Mouse (Mus musculus): ENCODE measurements around the gene Gm10647. TPM values are rescaled to one million over a fixed set of nuclear protein-coding genes. Genes with fewer than 3 reads are reported as not detected.
"Not testable (repeated sequence)": the region's sequence is repeated elsewhere in the genome, so short reads cannot be mapped to it uniquely, and the experiment has no call there.

The Gm10647 gene
- polyA plus RNA-seq (2012; ENCODE audit: insufficient read depth, insufficient read length, low replicate concordance, missing spikeins), result not detected in 2 replicates

GRCm38 (mm10) chr9:66796739-66797138 lies at the start of gene Gm10647:
TSS of gene Gm10647 (plus strand) at chr9:66797039.
- Histone ChIP-seq H3K4me3 (ENCODE audit: insufficient read depth, low read depth, low read length) (peak within 1 kb of the TSS; percentile 74), H3K27ac (ENCODE audit: insufficient read depth, low read depth, low read length) (no peak within 1 kb of the TSS), H3K4me1 (ENCODE audit: control insufficient read depth, insufficient read depth, low read length) (no peaks in the 10 kb centered on the region)
- TF ChIP-seq CTCF (IDR thresholded peaks at IDR 0.05; ENCODE audit: insufficient read depth, low read depth, low read length) (no peak), POLR2A (IDR thresholded peaks at IDR 0.05; ENCODE audit: insufficient read depth, low read depth, low read length) (no peak)
- WGBS, result 74% methylated on average over 5 of the region's 5 CpGs

GRCm38 (mm10) chr9:66748390-66748789 lies 48.4 kb upstream of the Gm10647 start:
- Histone ChIP-seq H3K27ac (ENCODE audit: insufficient read depth, low read depth, low read length) (peak overlapping the region; percentile 100), H3K4me1 (ENCODE audit: control insufficient read depth, insufficient read depth, low read length) (peaks cover 42% of the 10 kb centered on the region), H3K4me3 (ENCODE audit: insufficient read depth, low read depth, low read length) (0 out of 2 replicates have a peak overlapping the region, but pooled peaks have one; percentile 14)
- no peak for TF ChIP-seq POLR2A (IDR thresholded peaks at IDR 0.05; ENCODE audit: insufficient read depth, low read depth, low read length)
- no peak for TF ChIP-seq CTCF (IDR thresholded peaks at IDR 0.05; ENCODE audit: insufficient read depth, low read depth, low read length)
- WGBS, result 23% methylated on average over 15 of the region's 15 CpGs

GRCm38 (mm10) chr9:66752849-66753248 lies 44.0 kb upstream of the Gm10647 start:
- peaks cover 27% of the 10 kb centered on the region for H3K4me1 ChIP-seq (ENCODE audit: control insufficient read depth, insufficient read depth, low read length)
- H3K4me3 ChIP-seq (ENCODE audit: insufficient read depth, low read depth, low read length), result no peak overlapping the region
- H3K27ac ChIP-seq (ENCODE audit: insufficient read depth, low read depth, low read length), result peak overlapping the region; percentile 47
- no peak for TF ChIP-seq POLR2A (IDR thresholded peaks at IDR 0.05; ENCODE audit: insufficient read depth, low read depth, low read length)
- no peak for TF ChIP-seq CTCF (IDR thresholded peaks at IDR 0.05; ENCODE audit: insufficient read depth, low read depth, low read length)
- 26% methylated on average over 6 of the region's 6 CpGs for WGBS

DNA sequence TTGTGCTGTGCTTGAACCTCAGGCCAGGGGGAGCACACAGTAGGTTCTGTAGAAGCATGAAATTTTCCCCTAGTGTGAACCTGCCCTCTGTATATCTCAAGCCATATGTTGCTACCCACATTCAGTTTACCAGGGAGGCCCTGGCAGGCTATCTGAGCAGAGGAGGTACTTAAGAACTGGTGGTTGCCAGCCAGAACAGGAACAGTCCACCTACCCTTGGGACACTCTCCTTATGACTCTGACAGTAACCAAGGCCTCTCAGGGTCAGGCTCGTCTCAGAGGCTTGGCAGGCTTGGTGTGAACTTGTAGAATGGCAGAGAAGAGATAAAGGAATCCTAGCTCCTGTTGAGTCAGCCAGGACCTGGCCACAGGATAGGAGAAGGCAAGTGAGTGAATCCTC lies 35.8 kb upstream of the Gm10647 start:
- TF ChIP-seq POLR2A (IDR thresholded peaks at IDR 0.05; ENCODE audit: insufficient read depth, low read depth, low read length) (no peak), CTCF (IDR thresholded peaks at IDR 0.05; ENCODE audit: insufficient read depth, low read depth, low read length) (no peak)
- Histone ChIP-seq H3K27ac (ENCODE audit: insufficient read depth, low read depth, low read length) (no peak overlapping the region), H3K4me1 (ENCODE audit: control insufficient read depth, insufficient read depth, low read length) (no peaks in the 10 kb centered on the region), H3K4me3 (ENCODE audit: insufficient read depth, low read depth, low read length) (no peak overlapping the region)
- WGBS, result 86% methylated on average over 1 of the region's 1 CpGs

DNA sequence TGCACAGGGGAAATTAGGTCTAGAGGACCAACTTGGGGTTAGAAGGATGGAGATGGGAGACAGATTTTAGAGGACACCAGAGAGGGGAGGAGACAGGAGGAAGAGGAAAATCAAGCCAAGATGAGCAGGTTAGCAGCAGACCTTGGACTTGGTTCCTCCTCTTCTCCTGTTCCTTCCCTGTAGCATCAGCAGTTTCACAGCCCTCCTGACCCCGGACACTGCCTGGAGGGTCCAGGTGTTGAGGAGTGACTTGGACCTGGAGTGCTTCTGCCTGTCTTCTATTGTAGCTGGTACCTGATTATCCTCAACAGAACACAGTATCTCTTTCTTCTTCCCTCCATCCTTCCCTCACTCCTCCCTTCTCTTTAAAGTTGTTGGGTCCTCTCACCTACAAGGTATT lies 28.1 kb upstream of the Gm10647 start:
- 81% methylated on average over 1 of the region's 1 CpGs for WGBS
- no peak for TF ChIP-seq POLR2A (IDR thresholded peaks at IDR 0.05; ENCODE audit: insufficient read depth, low read depth, low read length)
- no peak for TF ChIP-seq CTCF (IDR thresholded peaks at IDR 0.05; ENCODE audit: insufficient read depth, low read depth, low read length)
- H3K4me3 ChIP-seq (ENCODE audit: insufficient read depth, low read depth, low read length), result no peak overlapping the region
- no peak overlapping the region for H3K27ac ChIP-seq (ENCODE audit: insufficient read depth, low read depth, low read length)
- no peaks in the 10 kb centered on the region for H3K4me1 ChIP-seq (ENCODE audit: control insufficient read depth, insufficient read depth, low read length)

DNA sequence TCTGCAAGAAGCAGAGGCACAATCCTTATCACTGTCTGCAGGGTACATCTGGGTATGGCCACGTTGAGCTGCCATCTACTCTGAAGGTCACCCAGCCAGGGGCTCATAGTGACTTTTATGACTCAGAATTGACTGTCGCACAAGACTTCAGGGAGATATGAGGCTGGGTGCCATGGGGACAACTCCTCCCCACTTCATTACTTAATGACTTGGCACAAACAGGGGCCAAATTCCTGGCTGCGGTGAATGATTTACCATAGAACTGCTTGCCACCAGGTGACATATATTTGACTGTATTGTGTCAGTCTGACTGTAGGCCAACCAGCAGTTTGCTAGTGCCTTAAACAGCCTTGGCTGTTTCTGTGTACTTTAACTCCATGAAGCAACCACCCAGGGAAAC lies 27.6 kb upstream of the Gm10647 start:
- TF ChIP-seq CTCF (IDR thresholded peaks at IDR 0.05; ENCODE audit: insufficient read depth, low read depth, low read length), result no peak
- no peak for TF ChIP-seq POLR2A (IDR thresholded peaks at IDR 0.05; ENCODE audit: insufficient read depth, low read depth, low read length)
- H3K4me1 ChIP-seq (ENCODE audit: control insufficient read depth, insufficient read depth, low read length), result no peaks in the 10 kb centered on the region
- no peak overlapping the region for H3K4me3 ChIP-seq (ENCODE audit: insufficient read depth, low read depth, low read length)
- H3K27ac ChIP-seq (ENCODE audit: insufficient read depth, low read depth, low read length), result no peak overlapping the region
- 71% methylated on average over 3 of the region's 3 CpGs for WGBS

DNA sequence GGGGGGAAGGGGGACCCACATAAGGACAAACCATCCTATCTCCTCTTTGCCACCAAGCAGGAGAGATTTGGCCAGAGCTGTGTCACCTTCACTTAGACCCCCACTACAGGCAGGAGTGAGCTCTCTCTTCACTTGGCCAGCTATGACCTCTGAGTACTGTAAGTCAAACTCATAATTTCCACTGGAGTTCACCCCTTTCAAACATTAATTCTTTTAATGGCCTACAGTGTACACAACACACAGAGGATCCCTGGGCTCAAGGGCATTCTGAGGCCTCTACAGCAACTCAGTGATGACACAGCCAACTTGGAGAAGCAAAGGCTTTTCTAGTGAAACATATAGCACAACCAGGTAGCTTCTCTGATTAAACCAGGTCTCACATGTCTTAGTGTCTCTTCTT lies 26.1 kb upstream of the Gm10647 start:
- TF ChIP-seq POLR2A (IDR thresholded peaks at IDR 0.05; ENCODE audit: insufficient read depth, low read depth, low read length), result no peak
- no peak for TF ChIP-seq CTCF (IDR thresholded peaks at IDR 0.05; ENCODE audit: insufficient read depth, low read depth, low read length)
- H3K27ac ChIP-seq (ENCODE audit: insufficient read depth, low read depth, low read length), result no peak overlapping the region
- no peak overlapping the region for H3K4me3 ChIP-seq (ENCODE audit: insufficient read depth, low read depth, low read length)
- H3K4me1 ChIP-seq (ENCODE audit: control insufficient read depth, insufficient read depth, low read length), result no peaks in the 10 kb centered on the region

DNA sequence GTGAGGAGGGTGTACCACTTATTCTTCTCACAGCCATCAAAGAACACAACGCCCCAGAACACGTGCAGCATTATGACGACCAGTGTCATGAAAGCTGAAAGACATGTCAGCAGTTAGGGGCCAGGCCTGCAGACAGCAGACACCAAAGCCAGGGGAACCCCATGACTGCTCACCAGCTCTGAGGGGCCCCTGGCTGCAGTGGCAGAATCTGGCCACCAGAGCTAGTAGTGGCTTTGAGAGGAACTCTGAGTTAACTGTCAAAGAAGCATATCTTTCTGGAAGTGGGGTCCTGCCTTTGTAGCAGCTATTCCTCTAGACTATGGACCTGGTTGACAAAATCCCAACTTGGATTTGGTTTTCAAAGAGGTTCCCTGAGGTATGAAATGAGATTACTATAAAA lies 12.3 kb upstream of the Gm10647 start:
- not testable (repeated sequence) for H3K4me1 ChIP-seq (ENCODE audit: control insufficient read depth, insufficient read depth, low read length); H3K4me3 ChIP-seq (ENCODE audit: insufficient read depth, low read depth, low read length); H3K27ac ChIP-seq (ENCODE audit: insufficient read depth, low read depth, low read length)
- 88% methylated on average over 2 of the region's 3 CpGs for WGBS

DNA sequence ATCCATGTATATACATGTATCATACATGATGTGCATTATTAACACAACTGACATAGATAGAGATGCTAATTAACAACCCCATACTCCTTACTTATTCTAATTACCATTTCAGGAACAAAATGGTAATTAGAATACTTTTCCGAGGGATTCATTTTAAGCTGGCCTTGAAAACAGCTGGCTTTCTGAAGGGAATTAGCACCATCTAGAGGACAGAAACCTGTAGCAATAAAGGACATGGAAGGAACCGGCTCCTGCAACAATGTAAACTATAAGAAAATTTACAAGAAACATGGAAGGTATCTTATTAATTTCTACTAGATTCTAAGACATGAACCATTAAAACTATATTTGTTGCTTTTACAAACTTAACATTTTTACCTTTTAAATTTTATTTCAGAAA lies 9.0 kb upstream of the Gm10647 start:
- WGBS, result 3% methylated on average over 2 of the region's 2 CpGs
- no peak overlapping the region for H3K27ac ChIP-seq (ENCODE audit: insufficient read depth, low read depth, low read length)
- H3K4me3 ChIP-seq (ENCODE audit: insufficient read depth, low read depth, low read length), result no peak overlapping the region
- H3K4me1 ChIP-seq (ENCODE audit: control insufficient read depth, insufficient read depth, low read length), result no peaks in the 10 kb centered on the region
- TF ChIP-seq CTCF (IDR thresholded peaks at IDR 0.05; ENCODE audit: insufficient read depth, low read depth, low read length), result no peak
- no peak for TF ChIP-seq POLR2A (IDR thresholded peaks at IDR 0.05; ENCODE audit: insufficient read depth, low read depth, low read length)
